Mouse (Mus musculus) embryonic facial prominence, embryonic 15.5 days (tissue): ENCODE measurements at regions not wholly inside any gene's neighbourhood (a gene's known extent, or its start where the extent isn't known, plus 50 kb on each side); places are given as distances from the start of the nearest gene placed in this dataset.

Source experiments
- ATAC-seq: fragments of 200-750 bp; cut with Nextera tagmentation; 2 replicates; pipeline ENCODE4 v1.8.0; 2017; ENCODE audit warnings: low read depth, moderate TSS enrichment; ENCODE audit not compliant: insufficient number of reproducible peaks, low FRiP score, low TSS enrichment
- H3K27ac ChIP-seq: fragments of 300-500 bp; sonication (generic); replicated peaks from 2 replicates; pipeline ENCODE4 v1.5.1; 2015; ENCODE audit warnings: mild to moderate bottlenecking, inconsistent platforms
- H3K27me3 ChIP-seq: fragments of 300-500 bp; sonication (generic); 2 replicates; pipeline ENCODE4 v1.6.1; 2015; ENCODE audit warnings: inconsistent platforms
- H3K36me3 ChIP-seq: fragments of 300-500 bp; sonication (generic); 2 replicates; pipeline ENCODE4 v1.6.1; 2015; ENCODE audit warnings: mild to moderate bottlenecking, inconsistent platforms
- H3K4me1 ChIP-seq: fragments of 300-500 bp; sonication (generic); 2 replicates; pipeline ENCODE4 v1.6.1; 2015; ENCODE audit warnings: inconsistent platforms
- H3K4me2 ChIP-seq: fragments of 300-500 bp; sonication (generic); replicated peaks from 2 replicates; pipeline ENCODE4 v1.6.1; 2015; ENCODE audit warnings: mild to moderate bottlenecking, inconsistent platforms
- H3K4me3 ChIP-seq: fragments of 300-500 bp; sonication (generic); replicated peaks from 2 replicates; pipeline ENCODE4 v1.5.1; 2015; ENCODE audit warnings: mild to moderate bottlenecking, inconsistent platforms
- H3K9ac ChIP-seq: fragments of 300-500 bp; sonication (generic); 2 replicates; pipeline ENCODE4 v1.6.1; 2015; ENCODE audit warnings: inconsistent platforms
- H3K9me3 ChIP-seq: fragments of 300-500 bp; sonication (generic); replicated peaks from 2 replicates; pipeline ENCODE4 v1.6.1; 2016; ENCODE audit warnings: inconsistent platforms
- WGBS: fragments of 180-500 bp; shearing (Covaris S2); methylation state at CpG from one replicate; pipeline ENCODE4 v1.1.7; 2015; 5-methylcytosine and 5-hydroxymethylcytosine counted together

DNA sequence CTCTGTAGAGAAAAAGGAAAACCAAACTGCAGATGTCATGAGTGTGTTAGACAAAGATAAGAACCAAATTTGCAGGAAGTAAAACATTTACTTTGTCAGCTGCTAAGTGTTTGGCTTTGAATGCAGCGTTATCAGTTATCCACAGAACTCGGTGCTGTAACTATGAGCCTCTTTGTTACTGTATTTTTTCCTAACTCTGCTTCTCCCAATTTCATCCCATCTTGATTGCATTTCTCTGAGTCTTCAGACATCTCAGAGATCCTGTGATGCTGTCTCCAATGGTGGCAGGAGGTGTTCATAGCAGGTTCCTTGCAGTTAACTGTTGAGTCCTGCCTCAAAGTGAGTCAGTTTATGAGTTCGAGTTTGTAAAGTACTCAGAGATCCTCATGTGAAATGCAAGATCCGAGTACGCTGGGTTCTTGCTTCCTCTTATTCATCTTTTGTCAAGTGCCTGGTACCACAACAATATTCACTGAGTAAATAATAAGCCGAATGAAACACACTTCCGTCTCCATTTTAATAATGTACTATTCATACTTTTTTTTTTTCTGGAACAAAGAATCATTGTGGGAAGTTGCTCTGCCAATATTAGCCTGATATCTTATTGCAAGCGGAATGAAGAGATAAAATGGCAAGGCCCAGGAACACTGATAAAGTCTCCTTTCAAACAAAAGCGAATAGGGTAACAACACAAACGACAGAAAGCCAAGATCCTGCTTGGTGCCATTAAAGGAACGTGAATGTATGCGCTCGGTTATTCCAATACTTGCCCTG lies 221.4 kb downstream of the Enc1 start:
- Histone ChIP-seq H3K27me3 (no peaks in the 10 kb centered on the region), H3K4me1 (no peaks in the 10 kb centered on the region), H3K4me3 (no peak overlapping the region), H3K36me3 (no peaks in the 10 kb centered on the region), H3K27ac (no peak overlapping the region), H3K9ac (no peak overlapping the region), H3K9me3 (no peaks in the 10 kb centered on the region), H3K4me2 (no peak overlapping the region)
- no peak for ATAC-seq
- WGBS = 66% methylated on average over 13 of the region's 13 CpGs

DNA sequence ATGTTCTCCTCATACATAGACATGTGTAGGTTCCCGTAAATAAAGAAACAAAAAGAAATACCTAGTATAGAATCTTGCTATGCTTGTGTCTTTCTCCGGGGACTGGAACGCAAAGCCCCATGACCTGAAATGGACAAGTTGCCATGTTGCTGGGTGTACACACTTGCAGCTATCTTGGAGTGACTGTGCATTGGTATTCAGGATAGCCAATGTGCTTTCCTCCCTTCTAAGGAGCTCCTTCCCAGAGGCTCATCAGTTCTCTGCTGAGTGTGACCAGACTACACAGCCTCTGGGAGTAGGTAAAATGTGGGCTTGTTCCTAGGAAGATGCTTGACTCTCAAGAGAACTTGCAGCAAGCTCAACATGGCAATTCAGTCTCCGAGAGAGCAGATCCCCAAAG lies 220.3 kb downstream of the Enc1 start:
- 93% methylated on average over 4 of the region's 4 CpGs for WGBS
- H3K27me3 ChIP-seq = no peaks in the 10 kb centered on the region

DNA sequence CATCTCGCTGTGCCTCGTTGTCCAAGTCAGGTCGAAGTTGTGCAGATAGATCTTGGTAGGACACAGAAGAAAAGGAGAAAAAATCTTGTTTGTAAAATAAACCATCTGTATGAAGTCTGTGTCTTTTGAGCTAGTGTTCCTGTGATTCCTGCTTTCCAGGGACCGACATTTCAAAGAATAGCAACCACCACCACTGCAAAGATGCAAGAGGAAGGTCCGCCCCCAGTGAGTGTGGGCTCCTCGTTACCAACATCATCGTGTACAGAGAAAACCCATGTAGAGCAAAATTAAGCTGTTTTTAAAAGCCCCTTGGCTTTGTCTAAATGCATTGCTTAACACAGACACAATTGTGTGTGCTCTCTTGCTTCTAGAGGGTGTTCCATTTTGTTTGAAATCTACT lies 218.2 kb downstream of the Enc1 start:
- Histone ChIP-seq H3K27ac (no peak overlapping the region), H3K4me3 (no peak overlapping the region), H3K36me3 (no peaks in the 10 kb centered on the region), H3K4me2 (no peak overlapping the region), H3K27me3 (no peaks in the 10 kb centered on the region), H3K4me1 (no peaks in the 10 kb centered on the region), H3K9me3 (no peaks in the 10 kb centered on the region), H3K9ac (no peak overlapping the region)
- ATAC-seq = no peak
- 89% methylated on average over 7 of the region's 7 CpGs for WGBS

More for the DNA sequence above, 220.3 kb downstream of the Enc1 start:
- no peaks in the 10 kb centered on the region for H3K4me1 ChIP-seq
- H3K4me2 ChIP-seq = no peak overlapping the region
- no peaks in the 10 kb centered on the region for H3K36me3 ChIP-seq
- no peak for ATAC-seq
- H3K4me3 ChIP-seq = no peak overlapping the region
- no peaks in the 10 kb centered on the region for H3K9me3 ChIP-seq
- no peak overlapping the region for H3K27ac ChIP-seq
- H3K9ac ChIP-seq = no peak overlapping the region

- Histone ChIP-seq H3K9me3 (no peaks in the 10 kb centered on the region), H3K36me3 (no peaks in the 10 kb centered on the region), H3K27me3 (no peaks in the 10 kb centered on the region), H3K4me2 (no peak overlapping the region), H3K9ac (no peak overlapping the region), H3K4me1 (no peaks in the 10 kb centered on the region), H3K27ac (no peak overlapping the region), H3K4me3 (no peak overlapping the region)
- 31% methylated on average over 6 of the region's 6 CpGs for WGBS
- no peak for ATAC-seq
Observed at GRCm38 (mm10) chr13:97455961-97456360, 215.1 kb downstream of the Enc1 start.

- Histone ChIP-seq H3K4me3 (no peak overlapping the region), H3K4me2 (no peak overlapping the region), H3K36me3 (no peaks in the 10 kb centered on the region), H3K9ac (no peak overlapping the region), H3K4me1 (0 out of 2 replicates have a peak, but pooled peaks cover 3% of the 10 kb centered on the region), H3K9me3 (no peaks in the 10 kb centered on the region), H3K27ac (no peak overlapping the region), H3K27me3 (no peaks in the 10 kb centered on the region)
- no peak for ATAC-seq
- 75% methylated on average over 8 of the region's 8 CpGs for WGBS
Observed at GRCm38 (mm10) chr13:97454715-97455114, 213.8 kb downstream of the Enc1 start.

GRCm38 (mm10) chr13:97453469-97453868 lies 212.6 kb downstream of the Enc1 start:
- Histone ChIP-seq H3K27me3 (no peaks in the 10 kb centered on the region), H3K36me3 (no peaks in the 10 kb centered on the region), H3K4me1 (0 out of 2 replicates have a peak, but pooled peaks cover 4% of the 10 kb centered on the region), H3K9ac (no peak overlapping the region), H3K9me3 (no peaks in the 10 kb centered on the region), H3K27ac (no peak overlapping the region), H3K4me3 (no peak overlapping the region), H3K4me2 (no peak overlapping the region)
- WGBS = 67% methylated on average over 6 of the region's 6 CpGs
- no peak for ATAC-seq

- no peaks in the 10 kb centered on the region for H3K36me3 ChIP-seq
- no peaks in the 10 kb centered on the region for H3K9me3 ChIP-seq
- ATAC-seq = no peak
- H3K27ac ChIP-seq = no peak overlapping the region
- no peak overlapping the region for H3K9ac ChIP-seq
- H3K4me3 ChIP-seq = no peak overlapping the region
- H3K4me1 ChIP-seq = 0 out of 2 replicates have a peak, but pooled peaks cover 4% of the 10 kb centered on the region
- no peak overlapping the region for H3K4me2 ChIP-seq
- WGBS = 41% methylated on average over 5 of the region's 5 CpGs
- no peaks in the 10 kb centered on the region for H3K27me3 ChIP-seq
Observed at GRCm38 (mm10) chr13:97453090-97453430, 212.2 kb downstream of the Enc1 start.

GRCm38 (mm10) chr13:97452386-97453089 lies 211.6 kb downstream of the Enc1 start:
- 45% methylated on average over 11 of the region's 11 CpGs for WGBS
- no peak overlapping the region for H3K4me2 ChIP-seq
- H3K4me1 ChIP-seq = 0 out of 2 replicates have a peak, but pooled peaks cover 4% of the 10 kb centered on the region
- ATAC-seq = no peak
- no peak overlapping the region for H3K9ac ChIP-seq
- H3K36me3 ChIP-seq = no peaks in the 10 kb centered on the region
- no peaks in the 10 kb centered on the region for H3K9me3 ChIP-seq
- H3K27me3 ChIP-seq = no peaks in the 10 kb centered on the region
- H3K27ac ChIP-seq = no peak overlapping the region
- H3K4me3 ChIP-seq = no peak overlapping the region

GRCm38 (mm10) chr13:97451276-97451675 lies 210.4 kb downstream of the Enc1 start:
- 0 out of 2 replicates have a peak, but pooled peaks cover 4% of the 10 kb centered on the region for H3K4me1 ChIP-seq
- H3K9ac ChIP-seq = no peak overlapping the region
- WGBS = 82% methylated on average over 10 of the region's 10 CpGs
- no peaks in the 10 kb centered on the region for H3K27me3 ChIP-seq
- no peaks in the 10 kb centered on the region for H3K36me3 ChIP-seq
- no peaks in the 10 kb centered on the region for H3K9me3 ChIP-seq
- H3K27ac ChIP-seq = no peak overlapping the region
- no peak overlapping the region for H3K4me2 ChIP-seq
- ATAC-seq = no peak
- H3K4me3 ChIP-seq = no peak overlapping the region

DNA sequence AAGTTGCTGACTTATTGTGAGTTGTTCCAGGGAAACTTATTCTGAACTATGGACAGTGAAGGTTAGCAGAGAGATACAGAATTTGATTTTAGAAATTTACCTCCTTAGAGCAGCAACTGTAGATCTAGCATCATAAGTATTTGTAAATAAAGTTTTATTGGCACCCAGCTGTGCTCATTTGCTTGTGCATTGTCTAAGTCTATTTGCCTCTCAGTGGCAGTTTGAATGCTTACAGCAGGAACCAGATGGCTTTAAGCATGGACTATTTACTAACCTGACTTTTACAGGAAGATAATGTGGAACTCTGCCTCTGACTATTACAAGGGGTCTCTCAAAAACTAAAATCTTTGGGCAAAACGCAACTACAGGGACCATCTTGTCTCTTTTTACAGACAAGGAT lies 207.2 kb downstream of the Enc1 start:
- 88% methylated on average over 1 of the region's 1 CpGs for WGBS
- Histone ChIP-seq H3K4me2 (no peak overlapping the region), H3K36me3 (no peaks in the 10 kb centered on the region), H3K27me3 (no peaks in the 10 kb centered on the region), H3K4me3 (no peak overlapping the region), H3K27ac (no peak overlapping the region), H3K4me1 (0 out of 2 replicates have a peak, but pooled peaks cover 4% of the 10 kb centered on the region), H3K9ac (no peak overlapping the region), H3K9me3 (no peaks in the 10 kb centered on the region)
- no peak for ATAC-seq

GRCm38 (mm10) chr13:97443731-97444428 lies 203.0 kb downstream of the Enc1 start:
- Histone ChIP-seq H3K27ac (no peak overlapping the region), H3K36me3 (no peaks in the 10 kb centered on the region), H3K27me3 (no peaks in the 10 kb centered on the region), H3K4me2 (no peak overlapping the region), H3K9me3 (no peaks in the 10 kb centered on the region), H3K9ac (no peak overlapping the region), H3K4me3 (no peak overlapping the region), H3K4me1 (peaks cover 31% of the 10 kb centered on the region)
- WGBS = 75% methylated on average over 14 of the region's 14 CpGs
- no peak for ATAC-seq
